Mouse (Mus musculus): Measurements from ENCODE around the gene Dok5. TPM values are rescaled to one million over a fixed set of nuclear protein-coding genes. Genes with fewer than 3 reads are reported as not detected.

The Dok5 gene
- total RNA-seq, 1 experiment from 2014 or later = not detected

GRCm38 (mm10) chr2:170850058-170850457 is 118.5 kb downstream of the Dok5 start:
- ATAC-seq (replicated peaks; ENCODE audit: low read depth, poor library complexity, severe bottlenecking) = no peak

DNA sequence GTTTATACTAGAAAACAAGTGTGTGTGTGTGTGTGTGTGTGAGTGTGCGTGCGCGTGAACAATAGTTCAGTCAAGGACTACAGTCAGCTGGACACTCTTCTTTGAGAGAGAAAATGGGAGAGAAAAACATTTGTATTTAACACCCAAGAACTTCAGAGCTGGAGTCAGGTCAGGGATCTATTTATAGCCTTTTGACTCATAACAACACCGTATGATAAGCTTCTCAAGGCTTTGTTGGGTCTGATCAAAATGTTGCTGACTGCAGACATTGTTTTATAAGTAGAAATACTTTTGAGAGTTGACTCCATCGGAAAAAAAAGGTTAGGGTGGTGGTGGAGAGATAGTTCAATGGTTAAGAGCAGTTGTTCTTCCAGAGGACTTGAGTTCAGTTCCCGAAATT is 120.7 kb downstream of the Dok5 start:
- ATAC-seq (replicated peaks; ENCODE audit: low read depth, poor library complexity, severe bottlenecking) = no peak

DNA sequence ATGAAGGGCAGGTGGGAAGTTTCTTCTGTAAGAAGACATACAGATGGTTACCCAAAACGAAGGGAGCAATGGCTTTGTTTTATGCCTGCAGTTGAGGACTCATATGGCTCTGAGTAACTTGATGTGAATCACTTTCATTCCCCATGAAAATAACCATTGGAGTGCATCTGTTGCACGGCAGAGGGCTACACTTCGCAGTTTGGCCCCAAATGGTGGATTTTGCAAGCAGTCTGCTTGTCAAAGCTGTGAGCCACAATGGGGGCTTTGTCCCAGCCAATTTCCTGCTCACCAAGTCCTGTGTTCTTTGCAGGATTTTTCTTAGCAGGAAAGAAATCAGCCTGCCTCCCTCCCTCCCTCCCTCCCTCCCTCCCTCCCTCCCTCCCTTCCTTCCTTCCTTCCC is 123.6 kb downstream of the Dok5 start:
- ATAC-seq (replicated peaks; ENCODE audit: low read depth, poor library complexity, severe bottlenecking) = no peak

DNA sequence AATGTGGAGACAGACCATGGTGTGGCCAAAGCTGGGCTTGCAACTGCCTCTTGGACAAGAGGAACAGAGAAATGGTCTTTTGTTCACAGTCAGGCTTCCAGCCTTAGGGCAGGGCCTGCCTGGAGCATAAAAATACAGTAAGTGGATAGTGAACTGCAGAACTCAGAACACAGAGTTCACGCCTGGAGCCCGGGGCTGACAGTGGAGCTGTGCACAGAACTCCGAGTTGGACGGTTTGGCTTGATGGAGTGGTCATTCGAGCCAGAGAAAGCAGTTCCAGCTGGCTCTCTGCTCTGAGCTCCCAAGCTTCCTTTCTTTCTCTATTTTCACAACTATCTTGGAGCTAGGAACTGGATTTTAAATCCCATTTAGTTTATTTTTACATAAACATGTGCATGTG is 124.5 kb downstream of the Dok5 start:
- ATAC-seq (replicated peaks; ENCODE audit: low read depth, poor library complexity, severe bottlenecking) = no peak

- no peak for ATAC-seq (replicated peaks; ENCODE audit: low read depth, poor library complexity, severe bottlenecking)
These were observed 125.9 kb downstream of the Dok5 start for GRCm38 (mm10) chr2:170857507-170857906.

DNA sequence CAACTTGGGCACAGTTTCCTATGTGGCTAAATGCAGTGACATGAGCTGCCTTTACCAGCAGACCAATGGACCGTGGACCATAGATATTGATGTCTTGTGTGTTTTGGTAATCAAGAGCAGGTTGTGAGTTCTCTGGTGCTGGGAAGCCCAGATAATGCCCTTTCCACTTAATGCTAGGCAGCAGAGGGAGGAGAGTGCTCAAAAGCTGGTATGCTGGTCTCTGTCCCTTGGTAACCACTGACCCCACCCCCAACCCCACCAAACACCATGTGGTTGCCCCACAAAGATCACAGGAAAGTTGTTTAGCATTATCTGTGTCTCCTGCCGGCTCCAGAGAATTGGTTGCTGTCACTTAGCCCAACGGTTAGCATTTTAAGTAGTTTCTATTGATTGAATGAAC is 127.0 kb downstream of the Dok5 start:
- no peak for ATAC-seq (replicated peaks; ENCODE audit: low read depth, poor library complexity, severe bottlenecking)

GRCm38 (mm10) chr2:170860576-170860975 is 129.0 kb downstream of the Dok5 start:
- ATAC-seq (replicated peaks; ENCODE audit: low read depth, poor library complexity, severe bottlenecking) = no peak

GRCm38 (mm10) chr2:170862799-170863198 is 131.2 kb downstream of the Dok5 start:
- no peak for ATAC-seq (replicated peaks; ENCODE audit: low read depth, poor library complexity, severe bottlenecking)

GRCm38 (mm10) chr2:170863201-170863600 is 131.6 kb downstream of the Dok5 start:
- ATAC-seq (replicated peaks; ENCODE audit: low read depth, poor library complexity, severe bottlenecking) = no peak

GRCm38 (mm10) chr2:170864043-170864442 is 132.4 kb downstream of the Dok5 start:
- ATAC-seq (replicated peaks; ENCODE audit: low read depth, poor library complexity, severe bottlenecking) = peak; percentile 52; the same call in 1 of the 2 replicates

- ATAC-seq (replicated peaks; ENCODE audit: low read depth, poor library complexity, severe bottlenecking) = no peak
These were observed 133.2 kb downstream of the Dok5 start for GRCm38 (mm10) chr2:170864820-170865219.

DNA sequence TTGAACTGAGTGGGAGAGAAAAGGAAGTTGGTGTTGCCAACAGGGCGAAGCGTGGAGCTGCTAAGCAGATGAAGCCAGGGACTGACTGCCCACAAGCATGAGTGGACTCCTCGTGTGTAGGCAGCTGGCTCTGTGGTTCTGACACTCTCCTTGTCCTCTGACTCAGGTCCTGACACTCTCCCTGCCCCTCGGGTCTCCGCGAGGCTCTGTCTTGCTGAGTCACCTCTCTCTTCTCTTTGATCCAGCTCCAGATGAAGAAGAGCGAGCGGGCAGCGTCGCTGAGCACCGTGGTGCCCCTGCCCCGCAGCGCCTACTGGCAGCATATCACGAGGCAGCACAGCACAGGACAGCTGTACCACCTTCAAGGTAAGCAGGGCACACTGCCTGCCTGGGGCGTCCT is 139.0 kb downstream of the Dok5 start:
- no peak for ATAC-seq (replicated peaks; ENCODE audit: low read depth, poor library complexity, severe bottlenecking)

DNA sequence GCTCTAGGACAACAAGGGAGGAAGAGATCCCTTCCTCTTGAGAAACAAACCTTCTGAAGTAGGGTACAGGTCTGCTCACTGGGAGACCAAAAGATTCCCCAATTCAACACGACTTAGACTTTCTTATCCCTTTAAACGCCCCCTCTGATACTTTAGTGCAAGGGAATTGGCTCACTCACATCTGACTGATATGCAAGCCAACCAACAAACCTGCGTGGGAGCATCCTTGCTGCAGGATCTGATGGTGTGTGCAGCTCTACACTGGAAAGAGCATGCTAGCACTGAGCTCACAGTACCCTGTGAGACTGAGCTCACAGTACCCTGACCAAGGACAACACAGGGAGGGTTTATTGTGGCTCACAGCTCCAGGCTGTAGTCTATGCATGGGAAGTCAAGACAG is 139.9 kb downstream of the Dok5 start:
- no peak for ATAC-seq (replicated peaks; ENCODE audit: low read depth, poor library complexity, severe bottlenecking)

DNA sequence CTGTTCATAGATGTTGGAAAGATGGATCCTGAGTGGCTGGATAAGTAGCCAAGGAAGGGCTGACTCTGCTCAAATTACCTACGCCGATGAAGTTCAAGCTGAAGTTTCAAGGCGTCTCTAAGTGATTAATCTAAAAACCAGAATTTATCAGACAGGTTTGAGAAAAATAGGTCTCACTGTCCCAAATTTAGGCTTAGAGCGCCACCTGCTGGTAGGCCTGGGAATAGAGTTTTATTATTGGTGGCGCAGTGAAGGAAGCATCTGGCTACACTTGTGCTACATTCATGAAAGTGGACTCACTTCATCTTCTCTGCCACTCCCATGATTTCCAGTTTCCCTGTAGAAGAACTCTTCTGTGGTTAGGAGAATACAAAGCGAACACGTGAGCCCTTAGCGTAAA is 141.8 kb downstream of the Dok5 start:
- ATAC-seq (replicated peaks; ENCODE audit: low read depth, poor library complexity, severe bottlenecking) = peak; percentile 59

- peak; percentile 90 for ATAC-seq (replicated peaks; ENCODE audit: low read depth, poor library complexity, severe bottlenecking)
These were observed 145.9 kb downstream of the Dok5 start for GRCm38 (mm10) chr2:170877515-170877914.

DNA sequence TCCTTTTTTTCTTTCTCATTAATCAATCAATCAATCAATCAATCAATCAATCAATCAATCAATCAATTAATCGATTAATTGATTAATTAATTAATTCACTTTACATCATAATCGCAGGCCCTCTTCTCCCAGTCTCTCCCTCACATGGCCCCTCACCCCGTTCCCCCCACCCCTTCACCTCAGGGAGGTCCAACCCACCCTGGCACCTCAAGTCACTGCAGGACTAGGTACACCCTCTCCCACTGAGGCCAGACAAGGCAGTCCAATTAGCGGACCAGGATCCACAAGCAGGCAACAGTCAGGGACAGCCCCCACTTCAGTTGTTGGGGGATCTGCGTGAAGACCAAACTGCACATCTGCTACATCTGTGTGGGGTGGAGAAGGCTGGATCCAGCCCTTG is 146.3 kb downstream of the Dok5 start:
- no peak for ATAC-seq (replicated peaks; ENCODE audit: low read depth, poor library complexity, severe bottlenecking)

GRCm38 (mm10) chr2:170884209-170884801 is 152.7 kb downstream of the Dok5 start:
- ATAC-seq (replicated peaks; ENCODE audit: low read depth, poor library complexity, severe bottlenecking) = no peak

- ATAC-seq (replicated peaks; ENCODE audit: low read depth, poor library complexity, severe bottlenecking) = peak; percentile 45; the same call in 1 of the 2 replicates
These were observed 156.4 kb downstream of the Dok5 start for GRCm38 (mm10) chr2:170887984-170888383.

- ATAC-seq (replicated peaks; ENCODE audit: low read depth, poor library complexity, severe bottlenecking) = no peak
These were observed 163.5 kb downstream of the Dok5 start for GRCm38 (mm10) chr2:170895096-170895495.

DNA sequence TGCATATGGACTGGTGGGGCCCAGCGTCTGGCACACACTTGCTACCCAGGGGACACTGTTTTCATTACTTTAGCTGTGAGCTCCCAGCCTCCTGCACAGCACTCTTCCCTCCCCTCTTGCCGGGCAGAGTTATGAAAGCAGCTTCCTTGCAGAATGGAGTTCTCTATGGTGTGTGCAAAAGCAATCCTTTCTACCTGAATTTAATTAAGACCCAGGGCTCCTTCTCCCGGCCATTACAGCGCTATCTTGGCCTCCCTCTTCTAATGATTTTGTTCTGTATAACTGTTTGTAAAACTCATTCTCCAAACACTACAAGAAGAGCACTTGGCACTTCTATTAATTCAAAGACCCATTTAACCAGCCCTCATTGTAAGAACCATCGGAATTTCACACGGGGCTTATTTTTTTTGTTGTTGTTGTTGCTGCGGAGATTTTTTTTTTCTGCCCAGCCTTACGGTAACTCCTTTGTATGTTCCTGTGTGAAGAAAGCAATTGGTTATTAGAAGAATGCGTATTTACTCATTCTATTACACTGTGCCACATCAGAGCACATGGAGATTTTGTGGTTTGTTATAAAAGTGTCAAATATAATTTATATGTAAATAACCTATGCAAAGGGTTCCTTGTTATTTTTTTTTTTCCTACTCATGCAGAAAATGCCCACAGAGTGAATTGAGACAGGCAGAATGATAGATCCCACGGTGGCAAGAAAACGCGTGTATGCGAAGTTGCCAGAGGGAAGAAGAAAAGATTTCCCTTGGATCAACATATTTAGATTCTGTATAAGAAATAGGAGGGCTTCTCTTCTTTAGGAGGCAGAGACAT is 170.8 kb downstream of the Dok5 start:
- no peak for ATAC-seq (replicated peaks; ENCODE audit: low read depth, poor library complexity, severe bottlenecking)

DNA sequence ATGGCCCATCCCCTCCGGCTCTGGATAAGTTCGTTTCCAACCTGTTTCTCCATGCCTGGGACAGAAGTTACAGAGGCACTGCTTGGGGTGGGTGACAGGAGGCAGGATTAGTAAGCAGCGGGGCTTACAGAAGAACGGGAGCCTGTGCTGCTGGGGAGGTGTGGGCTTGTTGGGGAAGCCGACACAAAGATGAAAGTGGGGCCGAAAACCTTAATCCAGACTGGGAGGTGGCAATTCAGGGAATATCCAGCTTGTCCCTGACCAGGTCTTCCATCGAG is 171.4 kb downstream of the Dok5 start:
- ATAC-seq (replicated peaks; ENCODE audit: low read depth, poor library complexity, severe bottlenecking) = no peak

DNA sequence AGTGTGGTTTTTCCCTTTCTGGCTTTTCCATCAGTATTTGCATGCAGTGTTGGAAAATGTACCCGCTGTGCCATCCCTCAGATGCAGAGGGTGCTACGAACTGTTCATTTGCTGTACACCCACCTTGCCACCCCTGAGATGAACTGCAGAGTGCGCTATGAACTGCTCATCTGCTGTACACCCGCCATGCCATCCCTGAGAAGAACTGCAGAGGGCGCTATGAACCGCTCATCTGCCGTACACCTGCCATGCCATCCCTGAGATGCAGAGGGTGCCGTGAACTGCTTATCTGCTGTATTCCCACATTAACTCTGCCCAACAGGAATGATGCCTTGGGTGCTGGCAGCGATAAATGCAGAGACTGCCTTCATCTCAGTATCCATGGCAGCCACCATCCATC is 171.8 kb downstream of the Dok5 start:
- ATAC-seq (replicated peaks; ENCODE audit: low read depth, poor library complexity, severe bottlenecking) = no peak
